ENCODE assay signal across 8 mouse cellular contexts in the genomic region with DNA sequence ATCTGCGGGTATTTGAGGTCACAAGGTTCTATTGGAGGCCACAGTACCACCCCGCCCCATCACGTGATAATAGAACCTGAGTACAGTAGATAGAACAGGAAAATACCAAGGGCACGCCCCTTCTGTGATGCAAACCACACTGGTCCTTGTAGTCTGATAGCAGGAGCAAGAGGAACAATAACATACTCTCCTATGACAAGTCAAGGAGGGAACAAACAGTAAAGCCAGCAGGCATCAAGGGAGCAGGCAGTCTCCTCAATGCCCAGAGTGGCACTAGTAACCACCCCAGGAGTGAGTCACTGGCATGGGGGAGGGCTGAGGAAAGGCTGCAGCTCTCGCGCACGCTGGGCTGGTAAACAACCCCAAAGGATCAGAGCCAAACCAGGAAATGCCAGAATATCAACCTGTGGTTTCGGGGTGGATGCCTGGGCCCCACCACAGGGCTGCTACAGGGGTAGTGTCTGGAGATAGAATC.
DNase-seq lines count a peak whose midpoint lies in the region; ATAC-seq and TF ChIP-seq lines count a peak whose summit lies in the region.

No protein-coding gene starts in this region.

- no peaks in the 10 kb centered on the region for H3K9me3 ChIP-seq in liver, embryonic 11.5 days (ENCODE audit: control insufficient read depth, low read length)
- no peaks in the 10 kb centered on the region for H3K9me3 ChIP-seq in forebrain, embryonic 15.5 days

- no peak overlapping the region for H3K9ac ChIP-seq in liver, embryonic 11.5 days (ENCODE audit: low read depth, low read length)
- H3K9ac ChIP-seq in forebrain, embryonic 15.5 days (replicated peaks), result no peak overlapping the region

- H3K4me3 ChIP-seq in liver, embryonic 11.5 days (ENCODE audit: low read depth, low read length), result no peak overlapping the region
- H3K4me3 ChIP-seq in olfactory bulb, adult 2 months (ENCODE audit: insufficient read depth, low read depth, low read length), result no peak overlapping the region
- H3K4me3 ChIP-seq in forebrain, embryonic 15.5 days, result no peak overlapping the region

- no peaks in the 10 kb centered on the region for H3K4me1 ChIP-seq in liver, embryonic 11.5 days (replicated peaks; ENCODE audit: control insufficient read depth, insufficient read depth, low read length)
- peaks cover 14% of the 10 kb centered on the region for H3K4me1 ChIP-seq in olfactory bulb, adult 2 months (ENCODE audit: control insufficient read depth, insufficient read depth, low read length)
- peaks cover 11% of the 10 kb centered on the region; the same call in 1 of the 2 replicates for H3K4me1 ChIP-seq in forebrain, embryonic 15.5 days

- 50% methylated on average over 8 of the region's 8 CpGs for WGBS in liver, embryonic 11.5 days
- WGBS in olfactory bulb, adult 2 months, result 53% methylated on average over 8 of the region's 8 CpGs
- 90% methylated on average over 8 of the region's 8 CpGs for whole genome bisulfite sequencing in forebrain, embryonic 15.5 days

- no peaks in the 10 kb centered on the region for H3K36me3 ChIP-seq in liver, embryonic 11.5 days (ENCODE audit: control insufficient read depth, insufficient read depth, low read length)
- H3K36me3 ChIP-seq in forebrain, embryonic 15.5 days, result no peaks in the 10 kb centered on the region

- peak; percentile 89 for ATAC-seq in liver, embryonic 11.5 days (replicated peaks; ENCODE audit: low FRiP score)
- ATAC-seq in forebrain, embryonic 15.5 days (replicated peaks), result no peak

- TF ChIP-seq POLR2A in olfactory bulb, adult 2 months (IDR thresholded peaks at IDR 0.05; ENCODE audit: insufficient read depth, low read depth, low read length), result no peak

- DNase-seq in ovary, adult 18-20 months (ENCODE audit: low spot score), result peak; percentile 74
- DNase-seq in ovary, postnatal 14 days (ENCODE audit: low spot score), result no peak
- peak; percentile 78 for DNase-seq in adrenal gland, postnatal 25 days
- no peak for DNase-seq in liver, embryonic 11.5 days (ENCODE audit: low spot score)
- DNase-seq in embryo, embryonic 9.5 days (ENCODE audit: extremely low spot score), result no peak
- no peak for DNase-seq in retina, embryonic 14.5 days (ENCODE audit: low spot score)

- TF ChIP-seq CTCF in olfactory bulb, adult 2 months (IDR thresholded peaks at IDR 0.05; ENCODE audit: insufficient read depth, low read depth, low read length), result no peak

- H3K27ac ChIP-seq in liver, embryonic 11.5 days (ENCODE audit: low read depth, low read length), result 0 out of 2 replicates have a peak overlapping the region, but pooled peaks have one; percentile 5
- H3K27ac ChIP-seq in olfactory bulb, adult 2 months (ENCODE audit: insufficient read depth, low read depth, low read length), result peak overlapping the region; percentile 16
- no peak overlapping the region for H3K27ac ChIP-seq in forebrain, embryonic 15.5 days (replicated peaks)

- peak overlapping the region; percentile 35 for H3K4me2 ChIP-seq in liver, embryonic 11.5 days
- no peak overlapping the region for H3K4me2 ChIP-seq in forebrain, embryonic 15.5 days (replicated peaks)

- no peaks in the 10 kb centered on the region for H3K27me3 ChIP-seq in liver, embryonic 11.5 days (replicated peaks; ENCODE audit: control insufficient read depth, insufficient read depth, low read length)
- no peaks in the 10 kb centered on the region for H3K27me3 ChIP-seq in forebrain, embryonic 15.5 days

Comparison
In these comparisons a context has a peak if more than half of its experiments do, and no peak if none do; other contexts are left out.
1. DNase-seq: peak in ovary, adult 18-20 months (single experiment) and adrenal gland, postnatal 25 days (single experiment); none in ovary, postnatal 14 days (single experiment), liver, embryonic 11.5 days (single experiment), embryo, embryonic 9.5 days (single experiment) and retina, embryonic 14.5 days (single experiment).